Mouse (Mus musculus) gastrocnemius, postnatal 14 days (tissue): Measurements from ENCODE around the gene Olfr646. TPM values are rescaled to one million over a fixed set of nuclear protein-coding genes. Genes with fewer than 3 reads are reported as not detected.

Experiments
- DNase-seq: peaks from one replicate; pipeline ENCODE4 v3.0.0; 2021; ENCODE audit warnings: mixed read lengths
- intact Hi-C: fragments of 180-260 bp; cut with DNase I; formaldehyde crosslinking; loops from one replicate; pipeline ENCODE4 v1.15.1; 2025; ENCODE audit warnings: low total_unique reads
- long read RNA-seq, 2 experiments: library from polyadenylated mRNA; stranded (forward); transcript quantifications; one replicate each; pipeline ENCODE4 v2.0.0; 2021
- total RNA-seq, 2 experiments: library from RNA; stranded (reverse); gene quantifications; 2 replicates each; pipeline ENCODE4 v1.2.3; 2021

The Olfr646 gene
- not detected for total RNA-seq
- long read RNA-seq, experiment 1 = 0 reads
- long read RNA-seq, experiment 2 = 0 reads

DNA sequence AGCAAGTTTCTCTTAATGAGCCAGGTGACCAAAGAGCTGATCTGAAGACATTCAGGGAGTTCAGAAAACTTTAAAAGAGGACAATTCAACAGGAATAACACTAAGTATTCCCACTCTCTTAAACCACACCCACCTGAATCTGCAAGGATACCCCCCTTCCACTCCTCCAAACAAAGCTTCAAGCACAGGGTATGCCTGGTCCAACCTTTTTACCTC is at the start of gene Olfr646:
Gene Olfr646, plus strand, starts transcription at position 117 of the 216 bp plus-strand sequence.
- intact Hi-C loops = no loop called here

GRCm38 (mm10) chr7:104059215-104059614 is 45.5 kb upstream of the Olfr646 start:
- DNase-seq = no peak
- intact Hi-C loops = loop anchor here (10.0 kb wide), 1 partner anchor 1756 kb away; the partner anchor contains the start of gene Mrpl17

More for the DNA sequence above, at the start of gene Olfr646:
- no peak for DNase-seq

DNA sequence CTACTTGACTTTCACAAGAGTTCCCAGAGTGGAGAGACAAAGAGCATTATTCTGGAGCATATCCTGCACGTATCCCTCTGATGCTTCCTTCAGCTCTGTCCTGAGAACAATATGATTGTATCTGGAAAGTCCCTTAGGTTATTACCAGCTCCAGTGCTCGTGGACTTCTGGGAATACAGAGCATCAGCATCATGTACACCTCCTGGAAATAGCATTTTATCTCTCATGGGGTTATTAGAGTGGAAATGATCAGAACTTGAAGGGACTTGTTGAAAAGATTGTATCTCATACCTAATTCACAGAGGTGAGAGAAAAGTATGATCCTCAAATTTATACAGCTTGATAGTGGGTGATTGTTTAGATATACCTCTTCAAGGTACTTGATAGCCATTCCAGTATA is 43.3 kb upstream of the Olfr646 start, which contains the start of gene 4930516K23Rik:
Gene 4930516K23Rik, minus strand, starts transcription at position 101 of the 400 bp plus-strand sequence.
- DNase-seq = no peak
- intact Hi-C loops = no loop called here

DNA sequence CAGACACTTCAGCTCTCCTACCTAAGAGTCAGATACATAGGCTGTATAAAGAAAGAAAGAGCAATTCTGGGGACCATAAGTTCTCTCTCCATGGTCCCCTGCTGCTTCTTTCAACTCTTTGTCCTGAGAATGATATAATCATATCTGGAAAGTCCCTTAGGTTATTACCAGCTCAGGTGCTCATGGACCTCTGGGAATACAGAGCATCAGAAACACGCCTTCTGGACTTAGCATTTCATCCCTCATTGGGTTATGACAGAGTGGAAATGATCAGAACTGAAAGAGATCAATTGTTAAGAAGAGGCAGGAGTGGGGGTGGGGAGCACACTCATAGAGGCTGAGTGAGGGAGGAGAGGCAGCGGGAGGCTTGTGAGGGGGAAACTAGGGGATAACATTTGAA is 32.9 kb upstream of the Olfr646 start, which contains the start of gene Olfr644:
Gene Olfr644, minus strand, starts transcription at position 101 of the 400 bp plus-strand sequence.
- intact Hi-C loops = no loop called here
- no peak for DNase-seq

- intact Hi-C loops = no loop called here
- no peak for DNase-seq
These were observed 19.3 kb upstream of the Olfr646 start, which contains the start of gene Olfr645 for GRCm38 (mm10) chr7:104085365-104085764. Gene Olfr645, minus strand, starts transcription at chr7:104085465.

- intact Hi-C loops = no loop called here
- no peak for DNase-seq
These were observed 538 bp upstream of the Olfr646 start for GRCm38 (mm10) chr7:104103913-104104756.

DNA sequence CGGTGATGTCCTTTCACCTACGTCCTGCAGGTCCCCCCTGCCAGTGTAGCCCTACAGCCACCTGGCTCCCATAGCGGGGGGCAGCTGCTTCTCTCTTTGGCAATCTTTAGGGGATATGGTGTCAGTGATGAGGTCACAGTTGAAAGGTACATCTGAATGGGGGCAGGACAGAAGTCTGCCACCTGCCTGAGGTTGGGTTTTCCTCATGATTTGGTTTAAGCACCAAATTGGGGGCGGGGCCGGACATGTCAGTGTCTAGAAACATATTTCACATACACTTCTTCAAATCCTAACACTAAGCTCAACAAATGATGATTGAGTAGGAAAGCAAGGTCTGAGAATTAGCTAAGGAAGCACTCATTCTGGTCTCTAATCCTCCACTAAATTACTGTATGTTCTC is 25.1 kb downstream of the Olfr646 start, which contains the start of gene Ubqln5:
Gene Ubqln5, minus strand, starts transcription at position 101 of the 400 bp plus-strand sequence.
- intact Hi-C loops = no loop called here
- DNase-seq = no peak

- intact Hi-C loops = no loop called here
- DNase-seq = no peak
These were observed 32.6 kb downstream of the Olfr646 start, which contains the start of gene Olfr643 for GRCm38 (mm10) chr7:104137305-104137704. Gene Olfr643, minus strand, starts transcription at chr7:104137405.

- DNase-seq = no peak
- intact Hi-C loops = no loop called here
These were observed 38.5 kb downstream of the Olfr646 start, which contains the start of gene Ubqln3 for GRCm38 (mm10) chr7:104143179-104143578. Gene Ubqln3, minus strand, starts transcription at chr7:104143279.

DNA sequence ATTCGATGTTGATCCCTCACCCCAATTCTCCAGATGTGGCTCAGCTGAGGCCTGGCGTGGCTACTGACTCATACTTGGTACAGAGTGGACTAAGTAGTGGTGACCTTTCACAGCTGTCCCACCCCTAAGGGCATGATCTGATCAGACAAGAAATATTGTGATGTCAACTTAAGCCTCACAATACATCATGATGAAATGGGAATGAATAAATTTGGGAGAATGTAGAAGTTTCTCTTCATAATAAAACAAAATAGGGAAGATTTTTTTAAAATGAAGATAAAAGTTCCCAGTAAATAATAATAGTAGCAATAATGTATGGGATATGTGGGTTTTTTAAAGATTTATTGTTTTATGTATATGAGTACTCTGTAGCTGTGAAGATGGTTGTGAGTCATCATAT is 45.8 kb downstream of the Olfr646 start, which contains the start of gene Ubqlnl:
Gene Ubqlnl, minus strand, starts transcription at position 101 of the 400 bp plus-strand sequence.
- DNase-seq = no peak
- intact Hi-C loops = no loop called here

Other genes starting within 250 kb of the Olfr646 start
- not detected for gene Olfr66, start 218.6 kb upstream of the Olfr646 start, total RNA-seq
- not detected for gene Olfr64, start 210.4 kb upstream of the Olfr646 start, total RNA-seq
- gene Olfr65, start 201.4 kb upstream of the Olfr646 start, total RNA-seq = not detected
- gene Olfr631, start 176.0 kb upstream of the Olfr646 start, total RNA-seq = not detected
- gene Olfr632, start 170.5 kb upstream of the Olfr646 start, total RNA-seq = not detected
- gene Olfr633, start 160.4 kb upstream of the Olfr646 start, total RNA-seq = not detected
- not detected for gene Olfr635, start 133.7 kb upstream of the Olfr646 start, total RNA-seq
- gene Olfr638, start 106.1 kb upstream of the Olfr646 start, total RNA-seq = not detected
- not detected for gene Olfr639, start 87.6 kb upstream of the Olfr646 start, total RNA-seq
- not detected for gene Olfr640, start 79.3 kb upstream of the Olfr646 start, total RNA-seq
- not detected for gene Olfr641, start 69.4 kb upstream of the Olfr646 start, total RNA-seq
- not detected for gene Olfr642, start 52.2 kb upstream of the Olfr646 start, total RNA-seq
- not detected for gene 4930516K23Rik, start 43.4 kb upstream of the Olfr646 start, total RNA-seq
- not detected for gene Olfr644, start 33.0 kb upstream of the Olfr646 start, total RNA-seq
- gene Olfr645, start 19.4 kb upstream of the Olfr646 start, total RNA-seq = not detected
- not detected for gene Ubqln5, start 25.0 kb downstream of the Olfr646 start, total RNA-seq
- gene Olfr643, start 32.5 kb downstream of the Olfr646 start, total RNA-seq = not detected
- gene Ubqln3, start 38.4 kb downstream of the Olfr646 start, total RNA-seq = not detected
- not detected for gene Ubqlnl, start 45.7 kb downstream of the Olfr646 start, total RNA-seq
- gene Olfm5, start 60.0 kb downstream of the Olfr646 start, total RNA-seq = not detected
- gene Olfr648, start 78.5 kb downstream of the Olfr646 start, total RNA-seq = not detected
- not detected for gene Olfr649, start 91.1 kb downstream of the Olfr646 start, total RNA-seq
- gene Trim6, start 113.9 kb downstream of the Olfr646 start, total RNA-seq = under 1 TPM; 0.18 to 0.31 TPM
- gene Trim34a, start 139.6 kb downstream of the Olfr646 start, total RNA-seq = 1 to 10 TPM; 1.1 to 1.4 TPM
- under 1 TPM; 0.55 to 0.62 TPM for gene Trim5, start 183.2 kb downstream of the Olfr646 start, total RNA-seq
- 1 to 10 TPM; 2.5 TPM for gene Trim12a, start 210.6 kb downstream of the Olfr646 start, total RNA-seq
- under 1 TPM; 0.14 to 0.24 TPM for gene Trim34b, start 224.6 kb downstream of the Olfr646 start, total RNA-seq
- gene Trim12c, start 248.5 kb downstream of the Olfr646 start, total RNA-seq = 1 to 10 TPM; 2.1 TPM